Mouse (Mus musculus) 3134 (cell line): ENCODE measurements at regions not wholly inside any gene's neighbourhood (a gene's known extent, or its start where the extent isn't known, plus 50 kb on each side); places are given as distances from the start of the nearest gene placed in this dataset.

Experiments
- DNase-seq: peaks from one replicate; pipeline ENCODE4 v3.0.0-alpha.2; 2011; ENCODE audit warnings: low spot score; ENCODE audit not compliant: insufficient read length; ENCODE audit errors: extremely low read depth

DNA sequence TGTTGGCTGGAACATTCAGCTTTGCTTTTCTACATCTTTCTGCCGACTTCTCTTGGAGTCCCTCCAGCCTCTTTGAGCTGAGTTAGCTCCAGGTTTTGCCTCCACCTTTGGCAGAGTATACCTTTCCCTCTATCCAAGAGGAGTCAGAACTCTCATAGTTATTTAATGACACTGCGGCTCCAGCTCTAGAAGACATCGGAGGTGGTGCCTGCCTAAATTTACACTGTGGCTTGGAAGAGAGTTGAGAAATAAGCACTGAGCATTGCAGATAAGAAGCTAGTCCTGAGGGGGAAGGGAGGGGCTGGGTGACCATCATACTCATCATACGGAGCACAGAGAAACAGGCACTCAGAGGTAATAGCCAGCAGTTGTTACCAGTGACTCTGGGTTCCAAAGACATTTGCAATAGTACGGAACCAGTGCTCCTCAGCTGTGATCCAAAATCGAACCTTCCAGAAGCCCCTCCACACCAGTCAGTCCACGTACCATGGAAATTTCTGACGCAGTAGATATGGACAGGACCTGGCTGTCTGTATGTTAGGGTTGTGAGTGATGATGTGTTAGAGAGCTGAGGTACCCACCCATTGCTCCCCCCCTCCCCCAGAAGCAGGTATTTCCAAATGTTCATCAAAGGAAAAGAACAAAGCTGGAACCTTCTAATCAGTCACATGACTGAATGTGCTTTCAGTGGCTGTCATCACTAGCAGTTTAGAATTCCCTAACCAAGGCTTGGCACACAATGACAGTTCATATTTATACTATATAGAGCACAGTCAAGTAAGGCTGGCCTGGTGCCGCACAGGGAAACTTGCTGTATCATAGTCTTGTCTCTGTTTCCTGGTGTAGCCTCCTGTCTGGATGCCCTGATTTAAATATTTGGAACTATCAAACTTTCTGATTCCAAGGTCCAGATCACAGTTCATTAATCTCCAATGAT lies 120.2 kb upstream of the Mpp6 start:
- DNase-seq = no peak

DNA sequence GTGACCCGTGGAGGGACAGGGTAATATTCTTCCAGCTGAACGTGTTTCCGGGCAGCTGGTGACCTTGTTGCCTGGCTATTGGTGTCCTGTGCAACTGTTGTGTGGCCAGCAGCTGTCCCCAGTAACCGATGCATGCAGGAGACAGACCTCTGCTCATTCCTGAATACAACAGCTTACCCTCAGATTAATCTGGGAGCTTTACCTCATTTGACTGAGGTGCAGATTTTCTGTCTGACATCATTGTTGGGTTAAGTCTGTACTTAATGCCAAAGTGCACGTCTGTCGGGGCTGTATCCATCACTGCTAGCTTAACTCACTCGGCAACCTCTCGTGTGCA lies 119.6 kb upstream of the Mpp6 start:
- DNase-seq = no peak

DNA sequence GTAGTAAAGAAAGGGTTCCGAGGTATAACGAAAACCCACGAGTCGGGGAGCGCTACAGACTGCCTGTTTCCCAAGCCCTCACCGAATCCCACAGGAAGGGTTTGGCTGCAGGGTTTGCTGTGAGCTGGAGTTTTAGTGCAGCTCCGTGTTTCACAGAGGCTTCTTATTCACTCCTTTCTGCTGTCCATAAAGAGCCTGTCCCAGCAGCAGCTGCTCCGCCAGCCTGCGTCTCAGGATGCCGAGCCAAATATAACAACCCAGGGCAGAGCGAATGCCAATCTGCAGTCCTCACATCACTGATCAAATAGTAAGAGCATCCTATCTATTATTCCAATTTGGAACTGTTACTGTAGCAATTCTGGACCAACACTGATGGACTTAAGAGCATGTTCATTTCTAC lies 110.7 kb upstream of the Mpp6 start:
- DNase-seq = no peak

DNA sequence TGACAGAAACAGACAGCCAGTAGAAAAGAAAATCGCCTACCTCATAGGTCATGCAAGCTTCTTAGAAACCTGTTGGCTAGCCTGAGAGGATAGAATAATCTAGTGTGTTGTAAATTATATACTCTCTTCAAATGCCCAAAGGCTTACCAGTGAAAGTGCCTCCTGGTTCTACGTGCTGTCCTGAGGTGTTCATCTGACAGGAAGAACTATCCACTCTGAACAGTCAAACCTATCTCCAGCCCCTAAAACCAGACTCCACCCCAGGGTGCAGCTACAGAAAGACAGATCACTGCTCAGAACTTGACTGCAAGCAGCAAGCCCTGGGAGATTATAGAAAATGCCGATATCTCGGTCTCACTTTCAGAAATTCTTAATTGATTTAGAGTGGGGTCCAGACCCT lies 102.0 kb upstream of the Mpp6 start:
- no peak for DNase-seq

DNA sequence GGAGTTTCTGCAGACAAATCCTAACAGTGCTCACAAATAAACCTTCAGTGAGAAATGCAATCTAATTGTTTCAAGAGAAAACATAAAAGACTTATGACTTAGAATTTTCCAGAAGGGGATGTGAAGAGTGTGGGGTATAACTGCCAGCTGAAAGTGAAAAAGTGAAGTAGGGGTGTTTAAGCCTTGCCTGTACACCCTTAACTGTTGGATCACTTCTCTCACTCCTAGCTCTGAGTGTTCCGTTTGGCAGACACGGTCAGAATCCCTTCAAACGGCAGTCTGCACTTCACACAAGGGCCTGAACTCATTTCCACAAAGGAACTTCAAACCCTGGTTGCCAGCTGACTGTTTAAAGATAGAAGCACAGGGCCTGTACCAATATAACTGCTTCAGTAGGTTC lies 101.2 kb upstream of the Mpp6 start:
- DNase-seq = no peak

DNA sequence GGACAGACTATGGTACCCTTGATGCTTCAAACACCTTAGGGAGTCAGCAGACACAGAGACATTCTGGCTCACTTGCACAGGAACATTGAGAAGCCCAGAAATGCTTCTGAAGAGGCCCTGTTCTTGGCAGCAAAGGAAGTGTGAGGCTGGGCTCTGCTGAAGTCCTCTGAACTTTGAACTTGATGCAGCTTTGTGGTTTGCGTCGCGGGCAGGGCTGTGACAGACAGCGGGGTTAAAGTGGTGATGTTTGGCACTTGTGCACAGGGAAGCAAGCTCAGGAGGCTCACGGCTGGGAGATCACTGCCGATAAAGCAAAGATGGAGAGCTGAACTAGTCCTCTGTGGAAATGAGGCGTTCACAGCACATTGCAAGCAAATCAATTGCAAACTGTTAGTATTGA lies 100.7 kb upstream of the Mpp6 start:
- no peak for DNase-seq

DNA sequence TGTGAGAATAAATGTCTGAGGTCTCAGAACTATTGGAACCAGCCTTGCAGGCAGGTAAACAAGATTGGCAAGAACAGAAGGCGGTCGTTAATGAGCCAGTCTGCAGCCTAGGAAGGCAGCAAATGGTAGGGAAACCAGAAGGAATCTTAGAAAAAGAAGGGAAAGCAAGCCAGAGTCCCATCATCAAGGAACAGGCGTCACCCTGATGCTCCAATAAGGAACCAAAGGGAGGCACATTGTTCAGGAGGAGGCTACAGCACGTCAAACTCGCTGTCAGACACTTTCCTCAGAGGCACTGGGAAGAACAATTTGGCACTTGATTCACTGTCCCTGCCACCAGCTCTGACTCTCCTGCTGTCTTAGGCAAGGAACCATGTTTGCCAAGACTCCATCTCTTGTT lies 100.2 kb upstream of the Mpp6 start:
- no peak for DNase-seq

DNA sequence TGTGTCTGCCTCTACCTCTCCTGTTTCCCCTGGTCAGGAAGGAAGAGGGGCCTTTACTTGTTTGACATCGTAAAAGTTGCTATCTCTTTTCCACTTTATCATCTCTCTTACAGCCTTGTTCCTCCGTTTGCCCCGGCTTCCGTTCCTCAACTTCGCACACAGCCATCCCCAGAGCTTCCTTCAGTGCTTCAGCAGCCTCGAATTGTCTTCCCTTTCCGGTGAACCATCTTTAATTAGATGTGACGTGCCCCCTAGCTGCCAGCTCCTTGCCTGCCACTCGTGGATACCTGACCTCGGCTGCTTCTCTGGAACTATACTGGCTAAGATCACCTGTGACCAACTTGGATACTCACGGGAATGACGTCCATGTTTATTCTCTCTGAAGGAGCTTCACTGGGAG lies 99.0 kb upstream of the Mpp6 start:
- no peak for DNase-seq

DNA sequence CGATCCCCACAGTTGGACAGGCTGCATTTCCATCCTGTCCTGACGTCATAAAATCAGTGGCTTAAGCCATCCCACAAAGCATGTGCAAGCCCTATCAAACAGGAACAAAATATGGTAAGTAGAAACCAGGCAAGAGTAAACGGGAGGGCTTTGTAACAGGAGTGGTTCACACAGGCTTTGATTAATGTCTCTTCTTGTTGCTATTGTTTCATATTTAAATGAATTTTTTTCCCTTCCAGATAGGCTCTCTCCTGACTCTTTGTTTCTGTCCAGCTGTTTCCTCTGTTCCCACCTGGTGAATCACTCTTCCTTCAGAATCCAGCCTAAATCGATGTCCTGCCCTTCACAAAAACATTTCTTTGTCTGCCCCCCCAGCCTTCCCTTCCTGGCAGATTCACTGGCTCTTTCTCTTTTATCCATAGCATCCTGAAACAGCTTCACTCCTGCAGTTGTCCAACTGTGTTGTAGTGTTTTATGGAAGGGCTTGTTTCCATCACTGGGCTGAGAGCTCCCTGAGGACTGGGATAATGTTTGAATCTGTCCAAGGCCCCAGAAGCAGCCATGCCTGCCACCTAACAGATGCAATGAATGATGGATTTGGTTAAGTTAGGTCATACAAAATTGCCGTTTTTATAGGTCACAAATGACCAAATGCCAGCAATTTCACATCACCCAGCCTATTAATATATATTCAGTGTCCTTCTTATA lies 98.1 kb upstream of the Mpp6 start:
- DNase-seq = no peak

DNA sequence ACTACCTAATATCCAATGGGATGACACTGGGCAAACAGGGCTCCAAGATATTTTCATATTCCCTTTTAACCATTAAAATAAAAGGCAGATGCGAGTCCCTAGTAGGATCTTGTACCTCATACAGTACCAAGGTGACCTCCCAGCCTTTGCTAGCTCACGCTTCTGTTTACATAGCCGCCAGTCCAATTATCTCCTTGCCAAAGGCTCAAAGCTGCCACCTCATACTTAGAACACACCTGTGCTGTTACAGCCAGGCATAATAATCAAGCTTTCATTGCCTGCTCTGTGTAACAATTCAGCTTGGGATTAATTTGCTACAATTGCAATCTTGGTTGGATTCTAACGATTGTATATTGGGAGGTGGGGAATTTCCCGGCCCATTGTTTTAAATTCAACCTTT lies 97.0 kb upstream of the Mpp6 start:
- no peak for DNase-seq

DNA sequence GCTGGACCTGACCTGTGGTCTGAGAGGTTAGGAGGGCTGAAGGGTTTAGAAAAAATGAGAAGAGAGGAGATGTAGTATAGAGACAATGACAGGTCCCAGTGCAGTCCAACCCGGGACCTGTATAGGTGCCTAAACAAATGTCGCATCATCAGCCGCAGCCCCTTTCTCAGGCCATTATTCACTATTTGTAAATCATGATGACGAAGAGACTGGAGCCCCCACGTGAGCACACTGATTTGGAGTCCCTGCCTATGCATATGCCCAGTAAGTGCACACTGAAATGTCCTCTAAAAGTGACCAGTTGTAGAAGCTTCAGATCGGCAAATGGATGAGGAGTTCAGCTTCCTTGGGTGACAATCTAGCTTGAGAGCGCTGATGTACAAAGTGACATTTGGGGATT lies 96.2 kb upstream of the Mpp6 start:
- no peak for DNase-seq

DNA sequence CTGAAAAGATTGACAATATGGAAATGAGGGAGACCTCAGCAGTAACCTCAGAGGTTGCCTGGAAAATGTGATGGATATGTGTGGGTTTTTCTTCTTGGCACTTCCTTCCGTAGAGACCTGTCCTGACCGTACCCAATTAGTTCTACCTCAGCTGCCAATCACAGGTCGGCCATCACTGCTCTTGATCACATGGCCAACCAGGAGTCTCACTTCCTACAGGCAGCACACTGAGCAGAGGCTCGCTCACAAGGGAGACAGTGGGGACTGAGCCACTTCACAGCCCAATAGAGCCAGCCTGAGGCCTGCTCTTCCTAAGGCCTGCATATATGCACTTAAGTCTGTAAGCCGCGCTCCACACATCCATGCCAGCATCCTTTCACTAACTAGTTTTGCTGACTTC lies 82.1 kb upstream of the Mpp6 start:
- DNase-seq = no peak

DNA sequence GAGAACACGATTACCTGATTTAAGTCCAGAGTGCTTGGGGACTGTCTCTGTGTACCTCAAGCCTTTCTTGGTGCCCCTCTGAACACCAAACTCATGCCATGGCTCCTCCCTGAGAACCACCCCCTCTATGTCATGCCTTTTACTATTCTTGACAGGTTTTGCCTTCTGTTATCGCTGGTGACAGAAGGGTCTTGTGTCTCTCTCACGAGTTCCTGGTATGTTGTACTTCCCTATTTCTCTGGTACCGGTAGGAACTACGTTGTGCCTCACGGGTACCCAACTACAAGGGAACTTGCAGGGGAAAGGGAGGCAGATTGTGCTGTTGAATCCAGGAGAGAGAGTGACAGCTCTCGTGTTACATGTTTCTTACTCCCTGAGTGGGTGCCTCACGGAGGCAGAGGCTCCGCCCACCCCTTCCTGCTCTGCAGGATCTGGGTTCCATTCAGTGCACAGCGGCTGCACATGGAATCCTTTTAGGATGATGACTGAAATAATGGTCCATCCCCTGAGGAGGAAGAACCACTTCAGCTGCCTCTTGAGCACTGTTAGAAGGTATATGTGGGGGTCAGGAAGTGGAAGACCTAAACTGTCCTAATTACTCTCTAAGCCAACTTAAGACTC lies 80.0 kb upstream of the Mpp6 start:
- DNase-seq = no peak

DNA sequence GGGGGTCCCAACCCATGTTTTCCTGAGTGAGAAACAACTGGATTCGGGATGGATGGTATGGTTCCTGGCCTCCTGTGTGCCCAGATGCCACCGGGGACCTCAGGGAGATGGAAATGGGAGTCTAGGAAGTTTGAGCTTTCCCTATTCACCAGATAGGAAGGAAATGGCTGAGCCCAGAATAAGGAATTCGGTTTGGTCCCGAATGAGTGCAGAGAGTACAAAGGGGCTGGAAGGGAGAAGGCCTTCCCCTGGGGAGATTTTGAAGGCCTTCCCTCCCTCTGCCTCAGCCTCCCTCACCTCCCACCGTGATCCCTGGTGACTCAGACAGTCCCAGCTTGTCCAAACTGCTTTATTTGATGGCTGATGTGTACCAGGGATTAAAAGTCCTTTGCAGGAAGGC lies 78.7 kb upstream of the Mpp6 start:
- no peak for DNase-seq

DNA sequence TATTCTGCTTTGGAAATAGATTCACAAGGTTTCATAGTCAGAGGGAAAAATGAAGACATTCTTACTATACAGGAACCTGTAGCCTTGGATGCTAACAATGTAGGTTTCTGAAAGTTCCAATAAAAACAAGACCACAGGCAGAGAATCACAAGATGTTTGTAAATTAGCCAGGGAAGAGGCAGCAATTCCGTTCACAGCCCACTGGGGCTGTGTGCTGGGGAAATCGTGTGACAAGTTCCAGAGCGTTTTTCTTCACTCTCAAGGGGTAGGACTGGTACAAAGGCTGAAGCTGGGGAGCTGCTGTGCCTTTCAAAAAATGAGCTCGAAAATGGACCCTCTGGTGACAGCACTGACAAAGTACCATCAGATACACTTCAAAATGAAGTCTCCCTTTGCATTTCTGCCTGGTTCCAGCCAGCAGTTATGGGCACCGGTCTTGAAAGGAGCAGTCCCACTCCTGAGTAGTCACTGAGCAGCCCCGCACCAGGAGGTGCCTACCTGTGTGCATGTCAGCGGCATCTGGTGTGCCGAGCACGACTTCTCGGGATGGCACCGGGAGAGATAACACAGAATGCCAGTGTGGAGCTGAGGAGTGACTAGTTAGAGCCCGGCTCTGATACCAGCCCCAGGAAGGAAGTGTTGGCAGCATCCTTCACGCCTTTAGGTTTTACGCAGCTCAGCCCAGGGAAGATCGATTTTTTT lies 77.0 kb upstream of the Mpp6 start:
- no peak for DNase-seq

DNA sequence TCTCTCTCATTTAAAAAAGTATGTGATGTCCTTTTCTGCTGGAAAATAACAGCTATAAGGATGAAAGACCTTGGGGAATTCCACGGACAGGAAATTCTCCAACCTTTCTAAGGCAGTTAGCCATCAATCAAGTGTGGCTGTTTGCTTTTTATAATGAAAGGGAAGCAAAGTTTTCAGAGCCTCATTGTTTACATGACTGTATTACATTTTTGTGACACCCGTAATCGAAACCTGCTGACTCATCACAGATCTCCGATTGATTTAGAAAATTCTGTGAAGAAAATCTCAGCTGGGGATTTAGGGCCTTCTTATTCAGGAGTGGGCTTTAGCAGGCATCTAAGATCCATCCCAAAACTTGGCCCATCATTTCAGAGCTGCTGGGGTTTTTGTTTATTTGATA lies 72.4 kb upstream of the Mpp6 start:
- no peak for DNase-seq

DNA sequence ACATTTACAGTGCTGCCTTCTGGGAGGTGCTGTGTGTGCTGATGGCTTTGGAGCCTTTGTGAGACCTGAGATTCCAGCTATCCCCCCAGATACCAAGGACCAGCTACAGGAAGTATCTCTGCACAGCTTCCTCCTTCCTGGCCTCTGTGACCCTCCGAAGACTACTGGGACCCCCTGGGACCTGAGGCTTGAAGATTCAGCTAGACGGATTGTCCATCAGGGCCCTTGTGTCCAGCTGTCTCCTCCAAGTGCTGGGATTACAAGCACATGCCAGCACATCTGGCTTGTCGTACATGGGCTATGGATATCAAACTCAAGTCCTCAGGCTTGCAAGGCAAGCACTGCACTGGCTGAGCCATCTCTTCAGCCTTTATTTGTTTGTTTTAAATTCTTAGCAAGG lies 71.7 kb upstream of the Mpp6 start:
- DNase-seq = no peak

DNA sequence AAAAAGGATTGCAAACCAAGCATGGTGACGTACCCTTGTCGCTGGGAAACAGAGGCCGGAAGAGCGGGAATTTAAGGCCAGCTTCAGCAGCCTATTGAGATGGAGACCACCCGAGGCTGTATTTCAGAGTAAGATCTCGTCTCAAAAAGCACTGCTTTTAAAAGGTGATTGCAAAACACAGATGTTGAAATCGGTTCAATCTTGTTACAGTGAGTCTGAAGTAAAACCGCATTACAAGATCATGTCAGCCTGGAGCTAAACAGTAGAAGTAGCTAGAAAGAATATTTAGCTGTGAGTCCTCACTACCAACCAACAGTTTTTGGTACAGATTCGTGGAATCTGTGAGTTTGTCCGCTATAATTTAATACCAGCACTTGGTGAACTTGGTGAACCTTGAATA lies 69.0 kb upstream of the Mpp6 start:
- no peak for DNase-seq

DNA sequence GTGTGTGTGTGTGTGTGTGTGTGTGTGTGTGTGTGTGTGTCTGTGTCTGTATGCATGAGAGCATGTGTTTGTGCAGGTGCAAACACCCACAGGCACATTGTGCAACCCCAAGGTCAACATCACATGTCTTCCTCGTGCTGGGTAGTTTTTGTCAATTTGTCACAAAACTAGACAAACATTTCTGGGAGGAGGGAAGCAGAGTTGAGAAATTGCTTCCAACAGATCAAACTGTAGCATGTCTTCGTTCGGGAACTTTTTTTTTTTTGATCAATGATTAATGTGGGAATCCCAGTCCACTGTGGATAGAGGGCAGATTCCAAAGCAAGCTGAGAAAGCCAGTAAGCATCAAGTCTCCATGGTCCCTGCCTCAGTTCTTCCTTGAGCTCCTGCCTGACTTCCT lies 67.9 kb upstream of the Mpp6 start:
- DNase-seq = no peak

DNA sequence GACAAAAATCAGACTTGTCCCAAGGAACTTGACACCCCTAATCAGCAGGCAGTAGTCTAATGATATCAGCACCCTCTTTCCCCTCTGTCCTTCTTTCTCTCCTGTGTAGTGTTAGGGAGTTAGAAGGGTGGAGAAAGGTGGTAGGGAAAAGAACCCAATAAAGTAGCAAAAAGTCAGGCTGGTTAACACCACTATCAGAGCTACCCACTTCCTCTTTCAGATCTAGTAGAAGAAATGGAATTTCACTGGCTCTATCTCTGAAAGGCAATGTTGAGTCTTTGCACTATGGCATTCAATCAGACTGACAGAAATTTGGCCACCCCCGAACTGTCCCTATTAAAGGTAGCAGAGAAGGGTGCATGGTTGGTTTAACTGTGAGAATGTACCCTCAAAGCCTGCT lies 65.9 kb upstream of the Mpp6 start:
- DNase-seq = no peak

DNA sequence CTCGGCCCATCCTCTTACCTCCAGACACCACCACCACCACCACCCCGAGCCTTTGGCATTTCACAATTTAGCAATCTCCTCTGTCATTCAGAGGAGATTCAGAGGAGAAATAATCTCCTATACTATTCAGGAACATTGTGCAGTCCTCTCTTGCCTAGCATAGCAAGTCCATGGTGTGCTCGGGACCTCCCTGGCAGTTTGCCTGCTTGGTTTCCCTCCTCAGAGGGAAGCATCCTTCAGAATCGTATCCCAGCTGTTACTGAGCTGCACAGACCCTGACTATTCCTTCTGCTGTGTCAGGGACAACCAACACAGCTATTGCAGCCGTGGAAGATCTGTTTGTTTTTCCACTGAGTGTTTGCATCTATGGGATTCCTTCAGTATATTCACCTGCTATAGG lies 63.3 kb upstream of the Mpp6 start:
- DNase-seq = no peak
